Mouse (Mus musculus) lung, adult 2 months (tissue): ENCODE measurements around the gene Mmp24. TPM values are rescaled to one million over a fixed set of nuclear protein-coding genes. Genes with fewer than 3 reads are reported as not detected.
"Not testable (repeated sequence)": the region's sequence is repeated elsewhere in the genome, so short reads cannot be mapped to it uniquely, and the experiment has no call there.

ENCODE experiments used
- DNase-seq: peaks from one replicate; pipeline ENCODE4 v3.0.0; 2022
- H3K4me1 ChIP-seq: fragments of 200-500 bp; 2 replicates; pipeline ENCODE4 v1.6.1; 2011; ENCODE audit warnings: low read length; ENCODE audit not compliant: control insufficient read depth, insufficient read depth
- H3K4me3 ChIP-seq: fragments of 200-500 bp; replicated peaks from 2 replicates; pipeline ENCODE3; 2011; ENCODE audit warnings: low read depth, mild to moderate bottlenecking, control low read depth, low read length; ENCODE audit errors: extremely low read depth
- CTCF ChIP-seq: fragments of 200-500 bp; IDR thresholded peaks from 2 replicates; pipeline ENCODE4 v1.5.1; 2011; ENCODE audit warnings: mild to moderate bottlenecking, low read length, control low read depth; ENCODE audit not compliant: insufficient read depth
- POLR2A ChIP-seq: fragments of 200-500 bp; IDR thresholded peaks from 2 replicates; pipeline ENCODE4 v1.6.1; 2011; ENCODE audit warnings: low read depth, mild to moderate bottlenecking, control low read depth, low read length, borderline replicate concordance; ENCODE audit errors: extremely low read depth
- WGBS: fragments of 180-500 bp; shearing (Covaris S2); methylation state at CpG from one replicate; pipeline ENCODE4 v1.1.7; 2018; 5-methylcytosine and 5-hydroxymethylcytosine counted together
- polyA plus RNA-seq: library from polyadenylated mRNA; depleted of rRNA; stranded (reverse); fragments of >200 nt; gene quantifications from 2 replicates; pipeline ENCODE4 v1.2.3, GENCODE M21; 2012; rRNA removed

Gene Mmp24
- 0.03 and 0.06 TPM in 2 replicates for polyA plus RNA-seq

GRCm38 (mm10) chr2:155774927-155775684 lies at the start of gene Mmp24:
Gene Mmp24 (plus strand): TSS chr2:155775342.
- no peak for TF ChIP-seq POLR2A
- TF ChIP-seq CTCF: no peak
- 23% methylated on average over 97 of the region's 100 CpGs for WGBS
- H3K4me3 ChIP-seq: peak within 1 kb of the TSS; percentile 21
- H3K4me1 ChIP-seq: peaks cover 4% of the 10 kb centered on the region
- DNase-seq: no peak

- 70% methylated on average over 7 of the region's 7 CpGs for WGBS
- TF ChIP-seq POLR2A: no peak
- no peak for TF ChIP-seq CTCF
- DNase-seq: no peak
Observed at GRCm38 (mm10) chr2:155726302-155726701, 48.8 kb upstream of the Mmp24 start.

GRCm38 (mm10) chr2:155727764-155728395 lies 47.3 kb upstream of the Mmp24 start:
- Histone ChIP-seq H3K4me1 (peaks cover 5% of the 10 kb centered on the region), H3K4me3 (no peak overlapping the region)
- DNase-seq: no peak
- no peak for TF ChIP-seq POLR2A
- no peak for TF ChIP-seq CTCF
- 63% methylated on average over 7 of the region's 7 CpGs for WGBS

More at GRCm38 (mm10) chr2:155726302-155726701, 48.8 kb upstream of the Mmp24 start:
- Histone ChIP-seq H3K4me3 (no peak overlapping the region), H3K4me1 (peaks cover 5% of the 10 kb centered on the region)

GRCm38 (mm10) chr2:155728742-155729141 lies 46.4 kb upstream of the Mmp24 start:
- TF ChIP-seq POLR2A (no peak), CTCF (no peak)
- no peak for DNase-seq
- H3K4me3 ChIP-seq: peak overlapping the region; percentile 97
- WGBS: 3% methylated on average over 15 of the region's 15 CpGs
- peaks cover 5% of the 10 kb centered on the region for H3K4me1 ChIP-seq

- peaks cover 5% of the 10 kb centered on the region for H3K4me1 ChIP-seq
- WGBS: under 1% methylated on average over 33 of the region's 33 CpGs
Observed at GRCm38 (mm10) chr2:155729158-155729645, 45.9 kb upstream of the Mmp24 start, which contains the start of gene Edem2. Gene Edem2 (minus strand): TSS chr2:155729475.

GRCm38 (mm10) chr2:155735080-155735479 lies 40.1 kb upstream of the Mmp24 start:
- Histone ChIP-seq H3K4me3 (no peak overlapping the region), H3K4me1 (peaks cover 2% of the 10 kb centered on the region; the same call in 1 of the 2 replicates)
- TF ChIP-seq CTCF (no peak), POLR2A (no peak)
- DNase-seq: no peak
- WGBS: 58% methylated on average over 5 of the region's 5 CpGs

More at GRCm38 (mm10) chr2:155729158-155729645, 45.9 kb upstream of the Mmp24 start, which contains the start of gene Edem2:
- peak within 1 kb of the TSS; percentile 97 for H3K4me3 ChIP-seq
- DNase-seq: peak; percentile 91
- TF ChIP-seq CTCF: no peak
- TF ChIP-seq POLR2A: peak; percentile 97

GRCm38 (mm10) chr2:155735766-155736165 lies 39.4 kb upstream of the Mmp24 start, which contains the start of gene Gm17581:
Gene Gm17581 (minus strand): TSS chr2:155735866.
- H3K4me1 ChIP-seq, DNase-seq, H3K4me3 ChIP-seq: not testable (repeated sequence)
- 89% methylated on average over 5 of the region's 5 CpGs for WGBS

GRCm38 (mm10) chr2:155736936-155737335 lies 38.2 kb upstream of the Mmp24 start:
- Histone ChIP-seq H3K4me3 (no peak overlapping the region), H3K4me1 (peaks cover 2% of the 10 kb centered on the region; the same call in 1 of the 2 replicates)
- TF ChIP-seq POLR2A (no peak), CTCF (no peak)
- no peak for DNase-seq
- 44% methylated on average over 6 of the region's 6 CpGs for WGBS

- DNase-seq: no peak
- TF ChIP-seq CTCF: no peak
- TF ChIP-seq POLR2A: no peak
- Histone ChIP-seq H3K4me3 (no peak overlapping the region), H3K4me1 (peaks cover 2% of the 10 kb centered on the region; the same call in 1 of the 2 replicates)
- WGBS: 56% methylated on average over 9 of the region's 9 CpGs
Observed at GRCm38 (mm10) chr2:155737803-155738202, 37.3 kb upstream of the Mmp24 start.

GRCm38 (mm10) chr2:155742211-155742610 lies 32.9 kb upstream of the Mmp24 start:
- Histone ChIP-seq H3K4me1 (peaks cover 2% of the 10 kb centered on the region; the same call in 1 of the 2 replicates), H3K4me3 (no peak overlapping the region)
- no peak for DNase-seq
- no peak for TF ChIP-seq CTCF
- no peak for TF ChIP-seq POLR2A
- 31% methylated on average over 11 of the region's 11 CpGs for WGBS
